Mouse (Mus musculus): ENCODE results near the gene Arhgef7.

Gene Arhgef7

DNA sequence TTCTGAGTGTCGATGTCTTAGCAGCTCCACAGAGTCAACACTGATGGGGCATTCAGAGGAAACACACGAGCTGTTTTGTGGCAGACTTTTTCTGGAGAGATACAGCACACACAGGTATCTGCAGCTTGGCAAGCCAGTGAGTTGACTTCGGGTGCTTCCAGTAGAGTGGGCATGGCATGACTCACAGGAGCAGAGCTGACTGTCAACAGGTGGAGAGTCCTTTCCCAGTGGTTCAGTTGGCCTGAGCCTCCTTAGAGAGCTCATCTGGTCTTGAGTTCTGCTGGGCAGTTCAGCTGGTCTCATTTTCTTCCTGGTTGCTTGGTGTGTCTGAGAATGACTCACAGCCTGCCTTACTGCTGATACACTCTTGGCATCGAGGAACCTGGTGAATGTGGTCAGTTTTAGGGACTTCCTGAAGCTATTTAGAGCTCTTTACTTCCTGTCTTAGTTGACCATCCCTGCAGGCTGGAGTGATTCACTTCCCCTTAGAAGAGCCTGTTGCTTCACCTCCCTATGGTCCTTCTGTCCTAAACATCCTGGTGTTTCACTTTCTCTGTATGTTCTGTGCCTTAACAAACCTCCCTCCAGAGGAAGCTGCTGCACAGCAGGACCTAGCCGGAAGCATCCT, 39.8 kb downstream of the Arhgef7 start:
- DNase-seq (ENCODE audit: low spot score): no peak

DNA sequence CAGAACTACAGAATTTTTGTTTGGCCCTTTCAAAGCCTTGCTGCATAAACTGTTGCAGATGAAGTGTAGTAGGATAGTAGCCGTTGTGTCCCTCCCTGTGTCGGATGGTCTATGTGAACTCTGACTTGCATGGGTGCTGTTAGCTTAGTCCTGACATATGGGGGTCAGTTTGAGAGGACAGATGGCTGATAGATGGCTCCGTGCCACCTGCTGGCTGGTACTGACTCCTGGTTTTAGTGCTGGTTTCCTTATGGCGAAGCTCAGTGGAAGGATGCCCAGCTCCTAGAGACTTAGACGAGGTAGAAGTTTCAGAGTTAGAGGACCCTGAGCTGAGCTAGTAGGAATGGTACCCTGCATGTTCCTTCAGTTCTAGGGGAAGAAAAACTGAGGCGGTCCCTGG, 42.5 kb downstream of the Arhgef7 start:
- DNase-seq (ENCODE audit: low spot score): no peak

DNA sequence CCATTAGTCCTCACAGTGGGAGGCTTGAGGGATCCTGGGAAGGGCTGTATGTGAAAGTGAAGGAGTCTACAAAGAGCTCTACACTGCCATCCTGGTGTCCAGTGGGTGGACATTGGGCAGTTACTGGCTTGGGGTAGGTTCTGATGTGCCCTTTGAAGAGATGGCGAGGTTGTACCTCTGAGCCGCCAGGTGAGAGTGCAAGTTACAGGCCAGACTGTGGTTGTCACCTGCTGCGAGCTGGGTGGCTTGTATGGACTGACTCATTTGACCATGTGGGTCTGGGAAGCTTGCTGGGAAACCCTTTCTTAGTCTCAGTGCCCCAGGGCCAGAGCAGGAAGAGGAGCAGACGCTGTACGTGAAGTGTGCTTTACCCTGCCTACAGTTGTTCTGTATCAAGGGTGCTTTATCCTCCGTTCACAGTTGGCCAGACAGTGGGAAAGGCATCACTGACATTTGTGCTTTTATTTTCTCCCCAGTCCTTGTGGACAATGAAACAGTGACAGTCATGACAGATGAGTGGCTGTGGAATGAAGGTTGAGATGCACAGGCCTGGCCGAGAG, 43.1 kb downstream of the Arhgef7 start:
- no peak for DNase-seq (ENCODE audit: low spot score)

- no peak for DNase-seq (ENCODE audit: low spot score)
Observed at GRCm38 (mm10) chr8:11771608-11772007, 44.1 kb downstream of the Arhgef7 start.

DNA sequence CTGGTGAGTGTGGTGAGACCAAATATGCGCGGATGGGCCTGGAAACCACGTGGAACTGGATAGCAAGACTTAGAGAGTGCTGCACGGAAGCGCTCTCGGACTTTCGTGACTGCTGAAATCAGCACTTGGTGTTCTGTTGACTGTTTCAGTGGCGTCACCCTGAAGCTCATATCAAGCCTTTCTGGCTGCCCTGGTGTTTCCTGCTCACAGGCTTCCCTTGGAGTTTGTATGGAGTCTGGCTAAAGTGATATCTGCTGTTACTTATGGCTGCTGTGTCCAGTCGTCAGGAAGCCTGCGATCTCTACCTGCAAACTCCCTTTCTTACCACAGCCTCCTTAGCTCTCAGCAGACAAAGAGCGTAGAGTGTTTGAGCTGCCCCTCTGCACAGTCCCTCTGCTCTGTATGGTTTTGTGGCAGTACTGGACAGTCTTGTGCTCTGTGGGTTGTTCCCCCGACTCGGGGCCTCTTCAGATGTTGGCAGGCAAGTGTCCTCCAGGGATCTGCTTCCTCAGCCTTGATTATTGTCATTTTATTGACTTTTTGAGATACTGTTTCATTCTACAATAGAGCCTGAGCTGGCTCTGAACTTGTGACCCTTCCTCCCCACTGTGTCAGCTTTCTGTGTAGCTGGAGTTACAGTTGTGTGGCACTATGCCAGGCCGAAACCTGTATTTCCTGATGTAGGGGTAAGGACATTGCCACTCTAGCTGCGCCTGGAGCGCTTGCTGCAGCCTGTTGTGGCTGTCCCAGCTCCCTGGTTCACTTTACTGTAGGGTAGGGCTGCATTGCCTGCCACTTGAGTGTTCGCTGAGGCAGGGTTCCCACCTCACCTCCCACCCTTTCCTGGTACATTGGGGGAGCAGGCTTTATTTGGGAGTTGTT, 46.9 kb downstream of the Arhgef7 start:
- DNase-seq (ENCODE audit: low spot score): no peak

DNA sequence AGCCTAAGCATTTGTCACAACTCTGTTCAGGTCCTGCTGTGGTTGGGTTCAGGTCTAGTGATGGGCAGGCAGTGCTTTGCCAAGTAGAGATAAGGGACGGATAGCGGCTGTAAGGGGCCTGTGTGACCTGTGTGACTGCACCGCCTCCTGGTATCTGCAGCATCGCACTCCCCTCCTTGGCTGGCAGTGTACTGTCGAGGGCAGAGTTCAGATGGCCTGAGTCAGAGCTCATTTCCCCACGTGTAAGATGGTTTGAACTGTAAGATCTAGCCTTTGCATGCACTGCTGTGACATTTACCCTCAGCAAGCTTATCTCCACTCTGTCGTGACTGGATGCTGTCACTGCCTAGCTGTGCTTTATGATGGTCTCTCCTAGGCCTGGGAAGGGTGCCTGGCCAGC, 48.4 kb downstream of the Arhgef7 start:
- DNase-seq (ENCODE audit: low spot score): no peak

- DNase-seq (ENCODE audit: low spot score): no peak
Observed at GRCm38 (mm10) chr8:11776451-11777180, 49.1 kb downstream of the Arhgef7 start.

GRCm38 (mm10) chr8:11777201-11777600, 49.7 kb downstream of the Arhgef7 start:
- no peak for DNase-seq (ENCODE audit: low spot score)

GRCm38 (mm10) chr8:11778646-11779433, 51.3 kb downstream of the Arhgef7 start:
- DNase-seq (ENCODE audit: low spot score): no peak

DNA sequence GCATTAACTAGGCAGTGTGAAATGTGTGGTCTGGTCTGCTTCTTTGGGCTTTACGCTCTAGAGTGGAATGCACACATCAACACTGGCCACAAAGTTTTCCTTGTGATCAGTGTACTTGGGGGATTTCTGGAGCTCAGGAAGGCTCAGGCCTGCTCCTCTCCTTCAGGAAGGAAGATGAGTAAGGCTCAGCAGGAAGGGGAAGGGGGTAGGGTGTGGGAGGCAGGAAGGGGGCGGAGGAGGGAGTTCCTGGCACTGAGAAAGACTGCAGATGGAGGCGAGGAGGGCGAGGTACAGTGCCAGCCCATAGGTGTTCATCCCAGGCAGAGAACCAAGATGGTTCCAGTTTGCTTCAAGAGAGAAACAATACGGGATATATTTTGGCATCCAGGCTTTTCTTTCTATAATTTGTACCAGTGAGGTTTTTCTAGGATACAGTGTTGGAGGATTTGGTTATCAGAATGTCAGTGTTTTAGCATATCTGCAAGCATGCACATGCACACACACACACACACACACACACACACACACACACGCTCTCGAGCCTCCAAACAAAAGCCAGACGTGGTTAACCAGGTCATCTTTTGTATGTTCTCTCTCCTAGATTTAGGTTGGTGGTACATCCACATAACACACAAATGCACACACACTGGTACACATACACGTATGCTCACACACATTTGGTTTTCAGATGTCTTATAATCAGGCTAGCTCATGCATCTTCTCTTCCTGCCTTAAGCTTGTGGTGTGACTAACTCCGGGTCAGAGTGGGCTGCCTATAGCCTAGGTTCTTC, 52.5 kb downstream of the Arhgef7 start:
- DNase-seq (ENCODE audit: low spot score): no peak

DNA sequence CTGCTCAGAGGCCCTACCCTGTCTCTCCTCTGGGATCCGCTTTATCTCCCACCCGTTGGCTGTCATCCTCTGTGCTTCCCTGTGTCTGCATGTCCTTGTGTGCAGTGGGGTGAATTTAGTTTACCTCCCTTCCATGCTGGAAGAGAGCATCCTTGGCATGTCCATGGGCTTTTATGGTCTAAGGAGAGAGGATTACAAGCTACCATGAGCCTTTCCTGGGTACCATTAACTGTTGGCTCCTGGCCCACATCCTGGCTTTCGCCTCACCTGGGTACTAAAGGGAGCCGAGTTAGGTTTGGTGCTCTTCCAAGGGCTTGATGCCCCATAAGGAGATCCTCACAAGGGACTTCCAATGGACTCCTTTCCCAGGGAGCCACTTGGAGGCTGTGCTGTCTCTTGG, 53.1 kb downstream of the Arhgef7 start:
- no peak for DNase-seq (ENCODE audit: low spot score)

DNA sequence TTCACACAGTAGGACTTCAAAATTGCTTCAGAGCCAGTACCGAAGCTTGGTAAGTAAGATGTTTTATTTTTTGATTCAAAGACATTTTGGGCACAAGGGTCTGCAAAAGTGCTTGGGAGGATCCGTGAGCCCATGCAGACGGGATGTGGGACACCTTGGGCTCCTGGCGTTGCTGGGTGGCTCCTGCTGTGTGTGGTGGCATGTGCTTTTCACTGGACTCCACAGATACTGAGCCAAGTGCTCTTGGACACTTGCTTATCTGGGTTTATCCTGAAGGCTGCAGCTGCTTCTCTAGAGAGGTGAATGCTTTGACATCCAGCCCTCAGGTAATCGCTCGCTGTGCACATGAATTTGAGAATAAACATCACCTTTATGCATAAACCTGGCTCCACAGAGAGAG, 55.1 kb downstream of the Arhgef7 start:
- no peak for DNase-seq (ENCODE audit: low spot score)

DNA sequence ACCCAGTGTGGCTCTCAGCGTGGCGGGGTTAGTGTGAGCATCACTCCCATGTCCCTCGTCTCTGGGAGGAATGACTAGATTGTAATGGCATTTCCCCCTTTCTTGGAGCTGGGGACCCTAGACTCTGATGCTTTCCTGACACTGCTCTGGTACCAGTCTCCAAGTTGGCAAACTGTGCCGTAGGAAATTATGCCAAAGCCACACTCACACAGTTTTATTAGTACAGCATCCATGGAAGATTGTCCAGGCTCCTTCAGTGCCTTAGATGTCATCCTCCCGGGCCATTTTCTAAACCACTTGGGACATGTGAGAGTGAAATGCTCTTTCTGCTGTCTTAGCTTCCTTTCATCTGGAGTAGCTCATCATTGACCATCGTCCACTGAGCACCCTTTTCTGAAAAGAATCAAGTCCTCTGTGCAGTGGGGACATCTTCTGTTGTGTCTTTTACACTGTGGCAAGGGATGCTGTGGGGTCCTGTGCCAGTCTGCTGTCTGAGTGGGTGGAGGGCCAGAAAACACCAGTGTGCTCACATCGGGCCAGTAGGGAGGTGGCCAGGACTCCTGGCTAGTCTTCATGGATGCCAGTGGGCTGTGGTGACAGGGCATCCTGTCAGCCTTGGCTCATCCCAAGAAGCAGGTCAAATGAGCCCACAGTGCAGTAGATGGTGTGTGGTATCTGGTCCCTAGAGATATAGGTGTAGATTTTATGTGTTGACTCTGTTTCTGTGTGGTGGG, 56.5 kb downstream of the Arhgef7 start:
- DNase-seq (ENCODE audit: low spot score): no peak

DNA sequence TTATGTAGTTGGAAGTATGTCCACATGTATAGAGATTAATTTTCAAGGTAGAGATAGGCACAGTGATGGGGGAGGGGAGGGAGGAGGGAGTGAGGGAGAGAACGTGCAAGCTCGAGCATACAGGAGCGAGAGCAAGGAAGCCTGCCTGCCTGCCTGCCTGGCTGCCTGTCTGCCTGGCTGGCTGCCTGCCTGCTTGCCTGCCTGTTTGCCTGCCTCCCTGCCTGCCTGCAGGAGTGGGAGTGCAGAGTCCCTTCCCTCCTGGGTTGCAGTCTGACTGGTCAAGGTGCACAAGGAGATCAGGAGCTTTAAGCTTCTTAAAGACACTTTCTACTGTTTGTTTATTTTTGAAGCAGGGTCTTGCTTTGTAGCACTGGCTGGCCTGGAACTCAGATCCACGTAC, 57.6 kb downstream of the Arhgef7 start:
- no peak for DNase-seq (ENCODE audit: low spot score)

- no peak for DNase-seq (ENCODE audit: low spot score)
Observed at GRCm38 (mm10) chr8:11785539-11786046, 58.1 kb downstream of the Arhgef7 start.

GRCm38 (mm10) chr8:11788252-11788651, 60.7 kb downstream of the Arhgef7 start:
- DNase-seq (ENCODE audit: low spot score): no peak

DNA sequence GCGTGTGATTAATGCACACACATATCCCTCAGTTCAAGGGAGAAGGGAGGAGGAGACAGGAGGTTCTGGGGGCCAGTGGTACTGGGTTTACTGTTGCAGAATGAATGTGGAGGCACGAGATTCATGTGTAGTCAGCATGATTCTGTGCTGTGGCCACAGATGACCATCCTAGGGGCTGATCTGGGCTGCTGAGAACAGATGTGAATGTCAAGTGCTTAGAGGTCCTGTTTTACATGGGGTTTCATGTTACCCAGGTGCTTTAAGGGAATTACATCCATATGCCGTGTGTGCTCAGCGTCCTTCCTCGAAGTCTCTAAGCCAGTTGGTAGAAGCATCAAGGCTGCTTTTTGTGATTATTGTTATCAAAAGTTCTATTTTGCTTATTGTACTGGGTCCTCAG, 61.6 kb downstream of the Arhgef7 start:
- no peak for DNase-seq (ENCODE audit: low spot score)

- no peak for DNase-seq (ENCODE audit: low spot score)
Observed at GRCm38 (mm10) chr8:11794956-11795355, 67.4 kb downstream of the Arhgef7 start.

GRCm38 (mm10) chr8:11797128-11797527, 69.6 kb downstream of the Arhgef7 start:
- DNase-seq (ENCODE audit: low spot score): no peak
